Mouse (Mus musculus) megakaryocyte, embryonic 14.5 days (primary cell): ENCODE measurements at regions not wholly inside any gene's neighbourhood (a gene's known extent, or its start where the extent isn't known, plus 50 kb on each side); places are given as distances from the start of the nearest gene placed in this dataset.

Experiments used
- FLI1 ChIP-seq: IDR thresholded peaks from 2 replicates; pipeline ENCODE4 v1.6.1; 2012; ENCODE audit warnings: low read length, inconsistent platforms, mixed read lengths
- GATA1 ChIP-seq: IDR thresholded peaks from 3 replicates; pipeline ENCODE4 v1.6.1; 2012; ENCODE audit warnings: mixed read lengths, low read length, inconsistent platforms, borderline replicate concordance

DNA sequence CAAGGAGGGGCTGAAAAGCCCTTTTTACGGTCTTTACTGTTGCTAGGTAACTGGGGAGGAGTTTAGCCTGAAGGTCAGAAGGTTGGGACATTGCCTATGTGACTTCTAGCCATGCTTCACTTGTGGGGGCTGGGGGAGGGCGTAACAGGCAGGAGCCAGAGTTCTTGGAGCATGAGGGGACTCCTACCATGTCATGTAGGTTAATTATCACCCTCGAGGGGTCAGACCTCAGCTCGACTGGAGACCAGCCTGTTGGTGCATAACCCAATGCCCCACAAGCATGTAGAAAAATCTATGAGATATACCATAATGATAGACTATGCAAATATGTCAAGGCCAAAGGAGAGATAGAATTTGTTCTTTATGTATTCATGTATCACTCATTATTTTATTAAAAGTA is 215.1 kb upstream of the Rasa1 start:
- TF ChIP-seq GATA1 (no peak), FLI1 (no peak)
